Mouse (Mus musculus): Measurements from ENCODE around the gene Zfp790. TPM values are rescaled to one million over a fixed set of nuclear protein-coding genes. Genes with fewer than 3 reads are reported as not detected.
A peak's percentile ranks its signal among the peaks of the same experiment; 100 is the strongest.

Zfp790 gene
- polyA plus RNA-seq, 1 experiment from 2014 or later = 20.0 TPM

GRCm38 (mm10) chr7:29818619-29819254 is 2.8 kb downstream of the Zfp790 start:
- 4% methylated on average over 12 of the region's 12 CpGs for WGBS
- H3K4me3 ChIP-seq (ENCODE audit: low read depth, low read length) = peak overlapping the region; percentile 47
- H3K36me3 ChIP-seq (replicated peaks; ENCODE audit: control insufficient read depth, insufficient read depth, low read depth, low read length) = no peaks in the 10 kb centered on the region
- peak overlapping the region; percentile 52 for H3K9ac ChIP-seq (replicated peaks; ENCODE audit: low read length)
- ATAC-seq (replicated peaks; ENCODE audit: insufficient number of reproducible peaks, low FRiP score, low TSS enrichment, low read depth) = peak; percentile 65
- DNase-seq (ENCODE audit: low spot score) = peak; percentile 93
- H3K27me3 ChIP-seq (ENCODE audit: control insufficient read depth, insufficient read depth, low read length) = no peaks in the 10 kb centered on the region
- no peaks in the 10 kb centered on the region for H3K9me3 ChIP-seq (replicated peaks; ENCODE audit: control insufficient read depth, low read length)
- peak overlapping the region; percentile 60 for H3K4me2 ChIP-seq (ENCODE audit: low read depth, low read length)
- no peak overlapping the region for H3K27ac ChIP-seq (replicated peaks; ENCODE audit: low read depth, low read length)
- H3K4me1 ChIP-seq (ENCODE audit: control insufficient read depth, insufficient read depth, low read length) = no peaks in the 10 kb centered on the region

GRCm38 (mm10) chr7:29828001-29828400 is 12.1 kb downstream of the Zfp790 start:
- H3K27ac ChIP-seq (replicated peaks; ENCODE audit: low read depth, low read length) = no peak overlapping the region
- no peak overlapping the region for H3K4me3 ChIP-seq (ENCODE audit: low read depth, low read length)
- no peaks in the 10 kb centered on the region for H3K4me1 ChIP-seq (ENCODE audit: control insufficient read depth, insufficient read depth, low read length)
- 94% methylated on average over 12 of the region's 12 CpGs for WGBS
- H3K36me3 ChIP-seq (replicated peaks; ENCODE audit: control insufficient read depth, insufficient read depth, low read depth, low read length) = peaks cover 11% of the 10 kb centered on the region
- no peaks in the 10 kb centered on the region for H3K9me3 ChIP-seq (replicated peaks; ENCODE audit: control insufficient read depth, low read length)
- no peak overlapping the region for H3K4me2 ChIP-seq (ENCODE audit: low read depth, low read length)
- ATAC-seq (replicated peaks; ENCODE audit: insufficient number of reproducible peaks, low FRiP score, low TSS enrichment, low read depth) (no peak), DNase-seq (ENCODE audit: low spot score) (no peak)
- no peaks in the 10 kb centered on the region for H3K27me3 ChIP-seq (ENCODE audit: control insufficient read depth, insufficient read depth, low read length)
- no peak overlapping the region for H3K9ac ChIP-seq (replicated peaks; ENCODE audit: low read length)

GRCm38 (mm10) chr7:29829804-29830203 is 13.9 kb downstream of the Zfp790 start:
- Histone ChIP-seq H3K27me3 (ENCODE audit: control insufficient read depth, insufficient read depth, low read length) (no peaks in the 10 kb centered on the region), H3K9me3 (replicated peaks; ENCODE audit: control insufficient read depth, low read length) (no peaks in the 10 kb centered on the region), H3K9ac (replicated peaks; ENCODE audit: low read length) (no peak overlapping the region), H3K4me3 (ENCODE audit: low read depth, low read length) (no peak overlapping the region), H3K27ac (replicated peaks; ENCODE audit: low read depth, low read length) (no peak overlapping the region), H3K4me1 (ENCODE audit: control insufficient read depth, insufficient read depth, low read length) (no peaks in the 10 kb centered on the region), H3K36me3 (replicated peaks; ENCODE audit: control insufficient read depth, insufficient read depth, low read depth, low read length) (peaks cover 11% of the 10 kb centered on the region), H3K4me2 (ENCODE audit: low read depth, low read length) (no peak overlapping the region)
- 92% methylated on average over 12 of the region's 12 CpGs for WGBS
- no peak for ATAC-seq (replicated peaks; ENCODE audit: insufficient number of reproducible peaks, low FRiP score, low TSS enrichment, low read depth)
- no peak for DNase-seq (ENCODE audit: low spot score)

- WGBS = 89% methylated on average over 1 of the region's 1 CpGs
- Histone ChIP-seq H3K9me3 (replicated peaks; ENCODE audit: control insufficient read depth, low read length) (no peaks in the 10 kb centered on the region), H3K4me2 (ENCODE audit: low read depth, low read length) (no peak overlapping the region), H3K27ac (replicated peaks; ENCODE audit: low read depth, low read length) (no peak overlapping the region), H3K27me3 (ENCODE audit: control insufficient read depth, insufficient read depth, low read length) (no peaks in the 10 kb centered on the region), H3K36me3 (replicated peaks; ENCODE audit: control insufficient read depth, insufficient read depth, low read depth, low read length) (no peaks in the 10 kb centered on the region), H3K4me3 (ENCODE audit: low read depth, low read length) (no peak overlapping the region), H3K9ac (replicated peaks; ENCODE audit: low read length) (no peak overlapping the region), H3K4me1 (ENCODE audit: control insufficient read depth, insufficient read depth, low read length) (no peaks in the 10 kb centered on the region)
- ATAC-seq (replicated peaks; ENCODE audit: insufficient number of reproducible peaks, low FRiP score, low TSS enrichment, low read depth) = no peak
- no peak for DNase-seq (ENCODE audit: low spot score)
These were observed 20.9 kb downstream of the Zfp790 start for GRCm38 (mm10) chr7:29836816-29837215.

- Histone ChIP-seq H3K27me3 (ENCODE audit: control insufficient read depth, insufficient read depth, low read length) (no peaks in the 10 kb centered on the region), H3K4me3 (ENCODE audit: low read depth, low read length) (no peak overlapping the region), H3K9me3 (replicated peaks; ENCODE audit: control insufficient read depth, low read length) (no peaks in the 10 kb centered on the region), H3K4me2 (ENCODE audit: low read depth, low read length) (no peak overlapping the region), H3K27ac (replicated peaks; ENCODE audit: low read depth, low read length) (no peak overlapping the region), H3K9ac (replicated peaks; ENCODE audit: low read length) (no peak overlapping the region), H3K36me3 (replicated peaks; ENCODE audit: control insufficient read depth, insufficient read depth, low read depth, low read length) (no peaks in the 10 kb centered on the region; the same call in 1 of the 2 replicates), H3K4me1 (ENCODE audit: control insufficient read depth, insufficient read depth, low read length) (no peaks in the 10 kb centered on the region)
- 85% methylated on average over 3 of the region's 3 CpGs for WGBS
- DNase-seq (ENCODE audit: low spot score) (no peak), ATAC-seq (replicated peaks; ENCODE audit: insufficient number of reproducible peaks, low FRiP score, low TSS enrichment, low read depth) (no peak)
These were observed 23.3 kb downstream of the Zfp790 start for GRCm38 (mm10) chr7:29839256-29839655.

GRCm38 (mm10) chr7:29842105-29842504 is 26.2 kb downstream of the Zfp790 start:
- Histone ChIP-seq H3K36me3 (replicated peaks; ENCODE audit: control insufficient read depth, insufficient read depth, low read depth, low read length) (no peaks in the 10 kb centered on the region; the same call in 1 of the 2 replicates), H3K4me1 (ENCODE audit: control insufficient read depth, insufficient read depth, low read length) (no peaks in the 10 kb centered on the region), H3K4me3 (ENCODE audit: low read depth, low read length) (no peak overlapping the region), H3K27me3 (ENCODE audit: control insufficient read depth, insufficient read depth, low read length) (no peaks in the 10 kb centered on the region), H3K9me3 (replicated peaks; ENCODE audit: control insufficient read depth, low read length) (no peaks in the 10 kb centered on the region), H3K4me2 (ENCODE audit: low read depth, low read length) (no peak overlapping the region), H3K27ac (replicated peaks; ENCODE audit: low read depth, low read length) (no peak overlapping the region), H3K9ac (replicated peaks; ENCODE audit: low read length) (no peak overlapping the region)
- ATAC-seq (replicated peaks; ENCODE audit: insufficient number of reproducible peaks, low FRiP score, low TSS enrichment, low read depth) = no peak
- WGBS = 90% methylated on average over 1 of the region's 1 CpGs
- no peak for DNase-seq (ENCODE audit: low spot score)

GRCm38 (mm10) chr7:29844616-29845015 is 28.7 kb downstream of the Zfp790 start:
- H3K36me3 ChIP-seq (replicated peaks; ENCODE audit: control insufficient read depth, insufficient read depth, low read depth, low read length) = no peaks in the 10 kb centered on the region; the same call in 1 of the 2 replicates
- DNase-seq (ENCODE audit: low spot score) (no peak), ATAC-seq (replicated peaks; ENCODE audit: insufficient number of reproducible peaks, low FRiP score, low TSS enrichment, low read depth) (no peak)
- no peak overlapping the region for H3K4me3 ChIP-seq (ENCODE audit: low read depth, low read length)
- 88% methylated on average over 5 of the region's 5 CpGs for WGBS
- H3K27me3 ChIP-seq (ENCODE audit: control insufficient read depth, insufficient read depth, low read length) = no peaks in the 10 kb centered on the region
- H3K27ac ChIP-seq (replicated peaks; ENCODE audit: low read depth, low read length) = no peak overlapping the region
- no peak overlapping the region for H3K9ac ChIP-seq (replicated peaks; ENCODE audit: low read length)
- H3K4me2 ChIP-seq (ENCODE audit: low read depth, low read length) = no peak overlapping the region
- H3K9me3 ChIP-seq (replicated peaks; ENCODE audit: control insufficient read depth, low read length) = no peaks in the 10 kb centered on the region
- no peaks in the 10 kb centered on the region for H3K4me1 ChIP-seq (ENCODE audit: control insufficient read depth, insufficient read depth, low read length)

- Histone ChIP-seq H3K4me3 (ENCODE audit: low read depth, low read length) (peak overlapping the region; percentile 60), H3K27ac (replicated peaks; ENCODE audit: low read depth, low read length) (no peak overlapping the region), H3K27me3 (ENCODE audit: control insufficient read depth, insufficient read depth, low read length) (no peaks in the 10 kb centered on the region), H3K4me1 (ENCODE audit: control insufficient read depth, insufficient read depth, low read length) (no peaks in the 10 kb centered on the region), H3K9ac (replicated peaks; ENCODE audit: low read length) (peak overlapping the region; percentile 56), H3K9me3 (replicated peaks; ENCODE audit: control insufficient read depth, low read length) (no peaks in the 10 kb centered on the region), H3K4me2 (ENCODE audit: low read depth, low read length) (peak overlapping the region; percentile 64), H3K36me3 (replicated peaks; ENCODE audit: control insufficient read depth, insufficient read depth, low read depth, low read length) (no peaks in the 10 kb centered on the region; the same call in 1 of the 2 replicates)
- DNase-seq (ENCODE audit: low spot score) (no peak), ATAC-seq (replicated peaks; ENCODE audit: insufficient number of reproducible peaks, low FRiP score, low TSS enrichment, low read depth) (no peak)
- 57% methylated on average over 9 of the region's 9 CpGs for WGBS
These were observed 36.9 kb downstream of the Zfp790 start for GRCm38 (mm10) chr7:29852831-29853218.
